Mouse (Mus musculus): Measurements from ENCODE around the gene Minpp1.

The Minpp1 gene

DNA sequence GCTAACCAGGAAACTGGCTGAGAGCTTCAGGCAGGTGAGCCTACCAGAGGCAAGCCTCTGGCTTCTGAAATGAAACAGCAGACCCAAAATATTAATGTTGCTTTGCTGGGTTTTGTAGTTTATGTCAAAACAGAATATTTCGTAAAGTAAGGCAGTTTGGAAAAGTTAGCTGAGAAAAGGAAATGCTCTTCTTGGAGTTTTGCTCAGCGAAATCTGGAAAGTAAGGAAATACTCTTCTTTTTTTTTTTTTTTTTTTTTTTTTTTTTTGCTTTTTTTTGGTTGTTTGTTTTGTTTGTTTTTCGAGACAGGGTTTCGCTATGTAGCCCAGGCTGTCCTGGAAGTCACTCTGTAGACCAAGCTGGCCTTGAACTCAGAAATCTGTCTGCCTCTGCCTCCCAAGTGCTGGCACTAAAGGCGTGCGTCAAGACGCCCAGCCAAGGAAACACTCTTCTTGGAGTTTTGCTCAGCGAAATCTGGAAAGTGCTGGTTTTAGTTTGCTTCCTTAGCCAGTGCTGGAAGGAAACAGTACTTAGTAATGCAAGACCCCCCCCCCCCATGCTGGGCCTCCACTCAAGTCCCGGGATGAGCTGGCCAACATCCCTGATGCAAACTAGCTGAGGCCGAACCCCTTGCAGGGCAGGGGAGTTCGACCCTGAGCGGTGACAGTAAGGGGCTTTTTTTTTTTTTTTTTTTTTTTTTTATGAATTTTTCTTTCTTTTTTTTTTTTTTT, 3.8 kb downstream of the Minpp1 start:
- DNase-seq (ENCODE audit: inconsistent age in 2 of 2, low spot score in 1 of 2) = no peak

DNA sequence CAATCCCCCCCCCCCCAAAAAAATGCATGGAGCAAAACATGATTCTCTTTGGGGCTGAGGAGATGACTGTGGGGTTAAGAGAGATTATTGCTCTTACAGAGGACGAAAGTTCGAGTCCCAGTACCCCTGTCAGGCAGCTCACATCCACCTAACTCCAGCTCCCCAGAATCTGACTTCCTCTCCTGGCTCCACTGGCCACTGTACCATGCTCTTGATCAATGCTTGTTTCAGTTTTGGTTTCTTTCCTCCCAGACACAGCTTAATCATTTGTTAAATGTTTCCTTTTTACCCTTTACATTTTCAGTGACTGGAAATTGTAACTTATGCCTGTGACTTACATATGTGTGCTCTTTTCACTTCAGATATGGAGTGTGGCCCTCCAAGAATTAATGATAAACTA, 5.4 kb downstream of the Minpp1 start:
- DNase-seq (ENCODE audit: inconsistent age in 2 of 2, low spot score in 1 of 2) = no peak

DNA sequence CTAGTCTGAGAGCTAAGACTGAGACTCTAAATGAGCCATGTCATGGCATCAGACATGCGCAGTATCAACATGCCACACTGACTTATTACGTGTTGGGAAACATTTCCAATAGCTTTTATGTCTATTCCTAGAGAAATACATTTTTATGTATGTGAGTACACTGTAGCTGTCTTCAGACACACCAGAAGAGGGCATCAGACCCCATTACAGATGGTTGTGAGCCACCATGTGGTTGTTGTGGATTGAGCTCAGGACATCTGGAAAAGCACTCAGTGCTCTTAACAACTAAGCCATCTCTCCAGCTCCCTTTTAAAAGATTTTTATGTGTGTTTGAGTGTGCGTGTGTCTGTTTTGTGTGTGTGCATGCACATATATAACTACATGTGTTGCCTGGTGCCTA, 6.8 kb downstream of the Minpp1 start:
- no peak for DNase-seq (ENCODE audit: inconsistent age in 2 of 2, low spot score in 1 of 2)

DNA sequence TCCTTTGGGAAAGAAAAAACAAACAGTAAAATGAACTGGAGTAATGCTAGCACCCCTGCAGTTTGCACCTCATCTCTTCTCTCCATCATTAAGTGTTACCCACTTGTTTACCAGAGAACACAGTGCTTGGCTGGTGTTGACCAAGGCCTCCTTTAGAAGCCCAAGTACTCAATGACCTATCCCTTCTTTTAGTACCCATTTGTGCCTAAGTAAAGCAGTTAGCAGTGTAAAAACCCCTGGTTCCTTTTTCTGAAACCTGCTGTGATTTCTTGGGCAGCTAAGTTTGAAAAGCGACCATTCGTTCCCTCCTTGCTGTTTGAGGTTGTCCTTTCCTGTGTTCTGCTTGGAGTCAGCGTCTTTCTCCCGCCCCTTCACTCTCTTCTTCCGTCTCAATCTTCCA, 7.4 kb downstream of the Minpp1 start:
- DNase-seq (ENCODE audit: inconsistent age in 2 of 2, low spot score in 1 of 2) = no peak

DNA sequence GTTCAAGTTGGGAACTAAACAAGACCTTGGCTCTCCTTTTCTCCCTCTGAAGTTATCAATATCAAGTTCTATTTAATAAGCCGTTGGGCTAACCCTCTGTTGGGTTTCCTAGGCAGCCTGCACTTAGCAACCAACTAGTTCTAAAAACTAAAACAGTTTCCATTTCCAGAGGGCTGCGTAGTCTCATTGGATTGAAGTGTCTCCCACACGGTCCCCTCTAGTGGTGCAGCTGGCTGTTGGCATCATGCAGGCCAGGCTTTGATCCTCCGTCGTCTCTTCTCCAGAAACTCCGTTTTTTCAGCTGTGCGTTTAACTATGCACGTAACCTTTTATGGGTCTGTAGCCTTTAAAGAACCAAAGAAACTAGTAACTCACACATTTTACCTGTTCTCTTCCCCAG, 7.9 kb downstream of the Minpp1 start:
- DNase-seq (ENCODE audit: inconsistent age in 2 of 2, low spot score in 1 of 2) = no peak

DNA sequence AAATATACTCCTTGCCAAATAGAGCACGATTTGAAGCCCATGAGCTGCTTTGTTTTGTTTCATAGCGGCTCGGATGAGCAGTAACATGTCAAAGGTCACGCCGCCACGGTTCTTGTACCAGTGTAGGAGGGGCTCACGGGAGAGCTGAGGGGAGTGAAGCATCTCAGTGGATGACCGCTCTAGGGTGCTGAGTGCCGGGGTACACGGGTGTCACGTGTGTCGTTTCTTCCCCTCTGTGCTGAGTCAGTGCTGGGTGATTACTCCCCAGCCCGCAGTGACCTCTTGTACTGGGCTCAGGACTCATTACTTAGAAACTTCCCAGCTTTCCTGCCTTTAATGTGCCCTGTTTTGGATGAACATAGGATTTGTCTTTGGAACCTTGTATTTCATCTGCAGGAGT, 9.0 kb downstream of the Minpp1 start:
- DNase-seq (ENCODE audit: inconsistent age in 2 of 2, low spot score in 1 of 2) = no peak

DNA sequence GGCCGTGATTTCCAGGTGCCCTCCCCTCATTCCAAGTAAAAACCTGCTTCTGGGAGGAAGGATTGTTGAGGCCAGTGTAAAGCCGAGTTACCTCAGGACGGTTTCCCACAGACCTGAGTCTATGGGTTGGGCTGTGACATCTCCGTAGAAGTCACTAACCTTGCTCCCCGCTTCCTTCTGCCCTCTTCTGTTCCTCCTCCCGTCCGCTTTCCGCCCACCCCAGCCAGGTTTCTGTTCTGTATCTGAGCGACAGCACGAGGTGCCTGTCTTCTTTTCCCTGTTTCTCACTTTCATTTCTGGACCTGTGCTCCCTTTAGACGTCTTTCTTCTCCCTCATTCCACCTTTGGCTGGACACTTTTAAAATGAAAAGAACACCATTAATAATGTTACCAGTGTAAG, 9.5 kb downstream of the Minpp1 start:
- no peak for DNase-seq (ENCODE audit: inconsistent age in 2 of 2, low spot score in 1 of 2)

DNA sequence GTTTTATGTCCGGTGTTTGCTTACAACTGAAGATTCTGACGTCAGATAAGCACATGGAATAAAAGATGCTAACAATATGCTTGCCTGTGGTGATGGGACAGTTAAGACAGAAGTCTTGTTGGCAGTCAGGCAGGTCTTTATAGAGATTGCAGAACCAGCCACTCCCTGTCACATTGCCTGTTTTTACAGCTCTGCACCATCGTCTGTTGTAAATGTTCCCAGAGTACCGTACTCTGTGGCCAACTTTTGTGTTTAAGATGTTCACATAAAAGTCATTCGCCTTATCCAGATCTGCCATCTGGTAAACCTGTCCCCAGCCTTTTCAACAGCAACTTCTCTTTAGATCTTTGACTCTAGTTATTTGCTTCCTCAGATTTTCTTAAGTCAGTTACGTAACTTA, 11.8 kb downstream of the Minpp1 start:
- DNase-seq (ENCODE audit: inconsistent age in 2 of 2, low spot score in 1 of 2) = no peak

DNA sequence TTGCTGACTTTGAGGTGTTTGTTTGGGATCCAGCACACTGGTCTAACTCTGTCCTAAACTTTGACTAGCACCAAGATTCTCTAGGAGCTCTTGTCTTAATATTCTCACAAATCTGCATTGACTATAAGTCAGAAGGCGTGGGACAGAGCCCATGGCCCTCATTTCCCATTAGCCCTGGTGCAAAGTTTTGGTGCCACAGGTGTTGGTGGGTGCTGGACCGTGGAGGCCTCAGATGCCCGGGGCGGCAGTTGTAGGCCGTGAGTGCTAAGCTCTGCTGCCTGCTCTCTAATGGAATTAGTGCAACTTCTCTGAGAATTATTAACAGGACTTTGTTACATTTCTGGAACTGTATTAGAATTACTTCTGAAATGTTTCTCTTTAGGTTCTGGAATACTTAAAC, 12.4 kb downstream of the Minpp1 start:
- DNase-seq (ENCODE audit: inconsistent age in 2 of 2, low spot score in 1 of 2) = no peak

DNA sequence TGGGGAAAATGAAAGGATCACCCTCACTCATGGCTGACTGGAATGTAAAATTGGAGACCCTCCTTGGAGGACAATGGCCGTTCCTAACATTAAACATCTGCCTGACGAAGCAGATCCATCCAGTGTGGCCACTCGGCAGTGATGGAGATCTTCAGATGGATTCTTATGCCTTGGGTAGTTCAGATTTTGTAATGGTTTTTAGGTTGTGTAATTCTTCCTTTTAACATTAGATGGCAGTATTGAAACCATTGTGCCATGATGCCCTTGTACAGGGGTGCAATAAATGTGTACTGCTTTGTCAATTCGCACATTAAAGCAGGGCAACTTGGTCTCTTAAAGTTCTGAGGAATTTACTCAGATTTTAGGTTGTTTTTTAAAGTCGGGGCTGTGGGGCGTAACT, 15.8 kb downstream of the Minpp1 start:
- peak in 1 of 2 experiments; percentile 58 for DNase-seq (ENCODE audit: inconsistent age in 2 of 2, low spot score in 1 of 2)

DNA sequence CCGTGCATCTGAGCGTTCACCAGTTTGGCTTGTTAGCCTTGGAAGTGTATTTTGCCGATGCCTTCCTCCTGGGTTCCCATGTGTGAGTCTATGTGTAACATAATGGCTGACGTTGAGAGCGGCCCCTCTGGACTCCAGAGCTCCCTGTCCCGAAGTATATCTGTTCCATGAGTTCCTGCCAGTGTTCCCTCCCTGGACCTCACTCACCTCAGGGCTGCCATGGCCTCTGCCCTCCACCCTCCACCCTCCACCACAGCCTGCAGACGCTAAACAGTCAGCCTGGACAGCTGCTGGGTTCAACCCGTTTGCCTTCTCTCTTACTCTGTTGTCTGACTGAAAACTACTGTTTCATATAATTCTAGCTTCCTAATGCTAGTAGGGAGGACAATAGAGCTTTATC, 20.5 kb downstream of the Minpp1 start:
- DNase-seq (ENCODE audit: inconsistent age in 2 of 2, low spot score in 1 of 2) = peak in 1 of 2 experiments; percentile 40

DNA sequence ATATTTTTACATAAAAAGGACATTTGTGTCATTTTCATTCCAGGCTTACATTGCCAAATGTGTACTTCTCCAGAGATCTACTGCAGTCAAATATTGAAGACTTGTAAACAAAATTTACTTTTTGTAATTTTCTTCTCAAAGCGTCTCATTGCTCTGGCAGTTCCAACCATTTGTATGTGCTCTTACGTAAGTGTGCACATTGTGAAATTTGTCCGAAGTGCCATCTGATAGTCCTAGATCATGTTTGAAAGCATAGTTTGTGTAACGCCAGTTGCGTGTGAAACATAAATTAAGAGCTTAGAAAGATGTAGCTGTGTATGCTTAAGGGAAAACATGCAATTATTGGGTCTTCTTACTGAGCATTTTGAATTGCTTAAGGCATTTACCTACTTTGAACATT, 20.9 kb downstream of the Minpp1 start:
- peak in 1 of 2 experiments; percentile 47 for DNase-seq (ENCODE audit: inconsistent age in 2 of 2, low spot score in 1 of 2)

DNA sequence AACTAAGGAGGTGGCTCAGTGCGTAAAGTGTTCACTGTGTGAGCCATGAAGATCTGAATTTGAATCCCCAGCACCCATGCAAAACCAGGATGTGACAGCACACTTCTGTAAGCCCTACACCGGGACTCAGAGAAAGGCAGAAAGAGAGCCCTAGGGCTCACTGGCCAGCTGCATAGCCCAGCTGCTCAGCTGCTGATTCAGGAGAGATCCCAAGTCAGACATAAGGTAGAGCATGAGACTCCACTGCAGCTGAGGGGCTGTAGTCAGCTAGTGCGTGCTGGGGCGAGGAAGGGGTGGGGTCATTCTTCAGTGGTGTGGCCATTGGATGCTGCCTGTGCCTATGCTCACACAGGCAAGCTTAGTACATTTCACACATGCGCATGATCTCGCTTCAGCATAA, 21.5 kb downstream of the Minpp1 start:
- no peak for DNase-seq (ENCODE audit: inconsistent age in 2 of 2, low spot score in 1 of 2)

DNA sequence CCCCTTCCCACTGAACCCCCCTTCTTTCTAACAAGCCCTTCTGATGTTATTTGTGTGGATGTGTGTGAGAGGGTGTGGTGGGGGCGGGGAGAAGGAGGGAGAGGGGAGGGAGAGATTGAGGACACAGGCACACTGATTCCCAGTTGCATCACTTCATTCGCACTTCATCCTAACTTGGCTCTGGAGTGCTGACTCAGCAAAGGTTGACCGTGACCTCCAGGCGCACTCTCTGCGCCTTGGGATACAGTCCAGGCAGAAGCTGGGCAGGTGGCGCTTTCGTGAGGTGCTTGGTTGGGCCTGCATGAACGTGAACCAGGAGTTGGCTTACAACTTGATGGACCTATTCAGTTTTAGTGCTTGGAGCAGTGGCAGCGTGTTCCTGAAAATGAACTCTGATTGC, 22.0 kb downstream of the Minpp1 start:
- peak in 1 of 2 experiments; percentile 65 for DNase-seq (ENCODE audit: inconsistent age in 2 of 2, low spot score in 1 of 2)

DNA sequence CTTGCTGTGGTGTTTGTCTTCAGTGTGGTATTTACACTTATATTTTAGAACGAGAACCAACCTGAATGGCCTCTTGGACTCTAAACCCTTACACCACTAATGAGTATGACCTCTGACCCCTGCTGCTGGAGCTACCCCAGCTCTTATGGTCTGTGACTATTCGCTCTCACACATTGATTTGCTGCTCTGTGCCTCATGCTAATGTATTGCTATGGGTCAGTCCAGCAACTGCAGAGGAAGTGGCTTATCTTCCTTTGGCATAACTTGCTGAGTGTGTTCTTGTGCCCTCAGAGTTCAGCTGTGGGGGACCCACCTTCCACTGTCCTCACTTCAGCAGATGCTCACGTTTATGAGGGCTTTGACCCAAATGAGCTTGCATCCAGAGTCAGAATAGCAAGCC, 24.7 kb downstream of the Minpp1 start:
- no peak for DNase-seq (ENCODE audit: inconsistent age in 2 of 2, low spot score in 1 of 2)

DNA sequence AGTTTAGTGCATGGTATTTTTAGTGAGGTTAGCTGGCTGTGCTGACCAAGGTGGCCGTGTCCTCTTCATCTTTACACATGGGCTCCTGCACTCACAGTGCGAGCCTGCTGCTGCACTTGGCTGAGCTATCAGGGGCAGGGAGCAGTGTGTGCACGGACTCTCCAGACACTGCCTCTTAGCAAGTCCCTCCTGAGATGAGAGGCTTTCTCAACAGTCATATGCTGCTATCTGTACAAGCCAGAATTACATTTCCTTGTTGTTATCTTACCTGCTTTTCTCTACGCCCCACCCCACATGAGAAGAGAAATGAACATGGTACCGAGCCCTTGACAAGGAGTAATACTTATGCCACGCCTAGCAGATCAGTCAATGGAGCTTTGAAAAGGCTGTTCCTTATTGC, 25.4 kb downstream of the Minpp1 start:
- no peak for DNase-seq (ENCODE audit: inconsistent age in 2 of 2, low spot score in 1 of 2)

DNA sequence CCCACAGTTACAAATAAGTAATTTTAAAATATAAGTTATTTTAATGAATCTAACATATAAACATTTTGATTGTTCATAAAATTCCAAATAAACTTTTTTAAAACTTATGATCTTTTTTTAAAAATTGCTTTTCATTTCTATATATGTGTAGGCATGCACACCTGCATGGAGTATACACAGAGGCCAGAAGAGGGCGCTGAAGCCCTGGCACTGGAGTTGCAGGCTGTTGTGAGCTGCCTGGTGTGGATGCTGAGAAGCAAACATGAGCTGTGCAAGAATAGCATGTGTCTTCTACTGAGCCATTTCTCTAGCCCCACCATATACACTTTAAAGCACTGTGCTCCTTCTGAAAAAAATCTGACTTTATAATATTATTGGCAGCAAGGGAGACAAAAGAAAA, 26.9 kb downstream of the Minpp1 start:
- DNase-seq (ENCODE audit: inconsistent age in 2 of 2, low spot score in 1 of 2) = no peak

DNA sequence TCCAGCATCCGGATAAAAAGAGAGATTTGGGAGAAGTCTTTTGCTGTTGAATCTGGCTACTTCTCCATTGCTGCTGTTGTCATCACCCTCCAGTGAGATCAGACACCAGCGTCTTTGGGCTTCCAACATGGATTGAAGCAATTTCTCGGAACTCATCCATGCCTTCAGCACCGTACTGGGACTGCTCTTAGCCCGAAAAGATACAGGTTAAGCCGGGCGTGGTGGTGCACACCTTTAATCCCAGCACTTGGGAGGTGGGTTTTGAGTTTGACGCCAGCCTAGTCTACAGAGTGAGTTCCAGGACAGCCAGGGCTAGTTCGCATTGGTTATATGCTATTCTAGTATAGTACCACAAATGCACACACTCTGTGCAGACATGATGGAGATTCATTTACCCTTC, 31.0 kb downstream of the Minpp1 start:
- no peak for DNase-seq (ENCODE audit: inconsistent age in 2 of 2, low spot score in 1 of 2)

DNA sequence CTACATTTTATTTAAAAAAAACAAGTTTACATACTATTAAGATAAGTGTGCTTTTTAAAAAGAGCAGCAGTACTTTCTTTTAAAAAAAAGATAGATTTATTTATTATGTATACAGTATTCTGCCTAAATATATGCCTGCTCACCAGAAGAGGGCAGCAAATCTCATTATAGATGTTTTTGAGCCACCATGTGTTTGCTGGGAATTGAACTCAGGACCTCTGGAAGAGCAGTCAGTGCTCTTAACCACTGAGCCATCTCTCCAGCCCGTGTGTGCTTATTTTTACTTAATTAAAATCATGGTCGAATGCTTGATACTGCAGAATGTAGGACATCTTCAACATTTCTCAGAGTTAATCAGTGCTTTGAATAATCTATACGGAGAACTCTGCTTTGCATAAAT, 35.9 kb downstream of the Minpp1 start:
- no peak for DNase-seq (ENCODE audit: inconsistent age in 2 of 2, low spot score in 1 of 2)

DNA sequence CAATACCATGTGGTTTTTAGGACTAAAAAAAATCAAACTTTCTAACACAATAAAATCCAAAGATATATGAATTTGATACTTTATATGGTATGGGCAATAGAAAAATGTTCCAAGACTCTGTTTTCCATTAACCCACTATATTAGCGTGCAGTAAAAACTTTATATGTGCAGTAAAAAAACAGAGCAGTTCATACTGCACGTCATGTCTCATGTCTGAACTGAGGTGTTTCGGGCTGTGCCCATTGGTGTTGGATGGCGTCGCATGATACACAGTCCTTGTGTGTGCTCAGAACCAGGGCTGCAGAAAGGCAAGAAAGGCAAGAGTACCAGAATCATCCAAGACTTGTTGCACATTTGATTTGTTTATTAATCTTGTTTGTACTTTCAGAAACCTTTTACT, 36.7 kb downstream of the Minpp1 start:
- DNase-seq (ENCODE audit: inconsistent age in 2 of 2, low spot score in 1 of 2) = no peak

DNA sequence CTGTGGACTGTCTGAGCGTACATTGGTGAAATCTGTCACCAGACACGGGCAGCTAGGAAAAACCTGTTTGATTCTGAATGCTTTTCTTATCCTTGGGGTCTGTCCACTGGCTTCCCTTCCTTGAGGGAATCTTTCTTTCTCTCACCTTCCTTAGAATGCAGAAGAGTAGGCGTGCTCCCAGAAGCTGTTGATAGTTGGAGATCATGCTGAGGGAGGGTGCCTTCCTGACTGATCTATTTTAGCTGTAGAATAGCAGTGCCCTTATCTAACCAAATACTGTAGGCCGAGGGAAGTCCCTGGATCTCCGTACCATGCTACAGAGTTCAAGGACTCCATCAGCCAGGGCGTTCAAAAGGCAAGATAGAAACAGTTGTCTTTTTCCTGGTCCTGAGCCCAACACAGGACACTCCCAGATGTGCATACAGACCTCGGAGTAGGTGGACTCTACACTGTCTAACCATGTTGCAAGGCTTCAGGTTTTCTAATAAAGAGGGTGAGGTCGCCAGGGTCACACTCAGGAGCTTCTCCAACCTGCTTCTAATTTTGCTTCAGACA, 37.3 kb downstream of the Minpp1 start:
- no peak for DNase-seq (ENCODE audit: inconsistent age in 2 of 2, low spot score in 1 of 2)

DNA sequence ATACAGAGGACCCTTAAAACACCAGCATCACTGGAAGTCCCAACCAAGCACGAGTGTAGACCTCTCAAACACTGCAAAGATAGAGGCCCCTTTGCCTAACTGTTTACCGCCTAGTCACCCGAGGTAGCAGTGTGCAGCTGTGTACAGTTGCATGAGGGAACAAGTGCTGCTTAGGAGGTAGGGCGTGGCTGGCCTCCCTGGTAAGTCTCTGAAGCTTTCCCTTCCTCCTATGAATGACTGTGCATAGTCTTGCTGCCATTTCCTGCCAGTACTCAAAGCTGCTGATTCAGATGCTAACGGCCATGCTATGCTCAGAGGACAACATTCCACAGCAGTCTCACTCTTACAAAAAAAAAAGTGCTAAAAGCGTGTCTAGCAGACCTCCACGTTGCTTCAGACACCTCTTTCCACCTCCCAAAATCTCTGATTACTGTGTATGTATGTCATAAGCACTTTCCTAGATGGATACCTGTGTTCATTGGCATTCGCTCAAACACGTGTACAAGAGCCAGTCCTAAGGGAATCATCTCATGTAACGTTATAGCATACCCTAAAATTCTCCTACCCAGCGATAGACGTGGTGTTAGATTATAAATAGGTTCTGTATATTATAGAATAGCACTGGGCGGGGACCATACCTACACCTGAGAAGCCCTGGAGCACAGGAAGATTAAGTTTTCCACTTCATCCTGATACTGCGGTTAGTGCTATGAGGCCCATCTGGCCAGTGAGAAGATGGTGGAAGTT, 38.4 kb downstream of the Minpp1 start:
- no peak for DNase-seq (ENCODE audit: inconsistent age in 2 of 2, low spot score in 1 of 2)

DNA sequence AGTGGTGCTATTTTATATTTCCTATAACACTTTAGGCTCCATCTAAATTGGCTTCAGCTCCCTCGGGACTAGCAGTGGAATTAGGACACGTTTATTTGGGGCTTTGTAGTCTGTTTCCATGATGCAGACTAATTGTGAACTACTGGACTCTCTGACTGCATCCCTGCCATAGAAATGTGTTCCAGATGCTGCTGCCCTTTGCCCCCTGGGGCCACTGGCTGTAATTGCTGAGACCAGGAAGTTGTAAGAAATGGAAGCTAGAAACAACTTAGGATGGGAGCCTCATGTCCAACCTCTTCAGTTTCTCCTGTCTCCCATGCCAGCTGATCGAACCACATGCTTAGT, 38.9 kb downstream of the Minpp1 start:
- no peak for DNase-seq (ENCODE audit: inconsistent age in 2 of 2, low spot score in 1 of 2)
